Mouse (Mus musculus) heart, embryonic 11.5 days (tissue): ENCODE results near the gene Gm3417. TPM values are rescaled to one million over a fixed set of nuclear protein-coding genes. Genes with fewer than 3 reads are reported as not detected.
"Not testable (repeated sequence)": the region's sequence is repeated elsewhere in the genome, so short reads cannot be mapped to it uniquely, and the experiment has no call there.

Experiments used
- ATAC-seq: fragments of 200-750 bp; cut with Nextera tagmentation; replicated peaks from 2 replicates; pipeline ENCODE4 v1.8.0; 2017; ENCODE audit warnings: moderate library complexity; ENCODE audit not compliant: insufficient number of reproducible peaks, low FRiP score, low TSS enrichment
- H3K27ac ChIP-seq: fragments of 300-500 bp; sonication (generic); 2 replicates; pipeline ENCODE4 v1.5.1; 2014; ENCODE audit warnings: mild to moderate bottlenecking, low read depth, low read length
- H3K27me3 ChIP-seq: fragments of 300-500 bp; sonication (generic); 2 replicates; pipeline ENCODE4 v1.6.1; 2014; ENCODE audit warnings: mild to moderate bottlenecking, low read length, mixed read lengths; ENCODE audit not compliant: control insufficient read depth, insufficient read depth
- H3K36me3 ChIP-seq: fragments of 300-500 bp; sonication (generic); 2 replicates; pipeline ENCODE4 v1.6.1; 2014; ENCODE audit warnings: mild to moderate bottlenecking, low read length, moderate library complexity, mixed read lengths; ENCODE audit not compliant: control insufficient read depth, insufficient read depth
- H3K4me1 ChIP-seq: fragments of 300-500 bp; sonication (generic); 2 replicates; pipeline ENCODE4 v1.6.1; 2014; ENCODE audit warnings: low read length; ENCODE audit not compliant: control insufficient read depth, insufficient read depth
- H3K4me2 ChIP-seq: fragments of 300-500 bp; sonication (generic); 2 replicates; pipeline ENCODE4 v1.6.1; 2014; ENCODE audit warnings: mild to moderate bottlenecking, moderate library complexity
- H3K4me3 ChIP-seq: fragments of 300-500 bp; sonication (generic); 2 replicates; pipeline ENCODE4 v1.5.1; 2014; ENCODE audit warnings: low read depth, low read length
- H3K9ac ChIP-seq: fragments of 300-500 bp; sonication (generic); 2 replicates; pipeline ENCODE4 v1.6.1; 2014; ENCODE audit warnings: mild to moderate bottlenecking, low read depth, low read length, moderate library complexity
- H3K9me3 ChIP-seq: fragments of 300-500 bp; sonication (generic); replicated peaks from 2 replicates; pipeline ENCODE4 v1.6.1; 2016; ENCODE audit warnings: low read length; ENCODE audit not compliant: control insufficient read depth
- WGBS: fragments of 180-500 bp; shearing (Covaris S2); extraction: QIAGEN DNeasy Blood & Tissue Kit; methylation state at CpG from one replicate; pipeline ENCODE4 v1.1.7; 2014; ENCODE audit not compliant: insufficient replicate concordance; 5-methylcytosine and 5-hydroxymethylcytosine counted together
- polyA plus RNA-seq: library from polyadenylated mRNA; unstranded; fragments of >200 nt; fragmentation: Nextera tagmentation; extraction: Ambion mirVana; gene quantifications from 2 replicates; pipeline ENCODE4 v1.2.1, GENCODE M21; 2014

Gm3417 gene
- not detected in 2 replicates for polyA plus RNA-seq

DNA sequence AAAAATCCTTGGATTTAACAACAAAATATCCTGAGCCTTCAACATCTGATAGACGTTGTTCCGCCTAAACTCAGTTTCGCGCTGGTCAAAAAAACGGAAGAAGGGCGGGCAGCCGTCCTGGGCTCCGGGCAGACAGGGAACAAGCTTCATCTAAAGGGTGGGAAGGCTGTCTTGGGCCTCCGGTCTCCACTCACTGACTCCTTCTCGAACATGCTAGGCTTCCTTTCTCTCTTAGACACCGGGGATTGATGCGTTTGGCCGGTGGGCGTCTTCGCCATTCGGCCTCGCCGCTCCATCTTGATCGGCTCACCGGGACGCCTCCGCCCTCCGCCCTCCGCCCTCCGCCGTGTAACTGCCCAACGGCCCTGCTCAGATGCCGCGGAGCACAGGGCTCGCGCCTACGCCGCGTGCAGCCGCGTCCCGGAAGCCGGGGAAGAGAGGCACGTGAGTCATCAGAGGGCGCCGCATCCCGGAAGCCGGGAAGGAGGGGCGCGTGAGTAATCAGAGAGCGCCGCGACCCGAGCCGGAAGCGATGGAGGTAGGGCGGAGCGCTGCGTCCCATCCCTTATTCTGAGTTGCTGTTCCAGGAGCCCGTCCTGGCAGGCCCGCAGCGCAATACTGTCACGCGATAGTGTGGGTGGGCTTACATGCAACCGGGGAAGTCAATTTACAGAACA, at the start of gene Gm3417, which contains the start of gene 9030025P20Rik:
Gm3417 (minus strand) TSS at position 429 of the 677 bp plus-strand sequence.
9030025P20Rik (plus strand) TSS at position 107 of the 677 bp plus-strand sequence.
- H3K36me3 ChIP-seq, H3K4me2 ChIP-seq, H3K9me3 ChIP-seq, H3K27me3 ChIP-seq, H3K4me1 ChIP-seq, H3K27ac ChIP-seq, H3K9ac ChIP-seq, H3K4me3 ChIP-seq: not testable (repeated sequence)
- ATAC-seq: peak; percentile 97
- no CpG with 5 or more reads among the region's 60 CpGs for WGBS

DNA sequence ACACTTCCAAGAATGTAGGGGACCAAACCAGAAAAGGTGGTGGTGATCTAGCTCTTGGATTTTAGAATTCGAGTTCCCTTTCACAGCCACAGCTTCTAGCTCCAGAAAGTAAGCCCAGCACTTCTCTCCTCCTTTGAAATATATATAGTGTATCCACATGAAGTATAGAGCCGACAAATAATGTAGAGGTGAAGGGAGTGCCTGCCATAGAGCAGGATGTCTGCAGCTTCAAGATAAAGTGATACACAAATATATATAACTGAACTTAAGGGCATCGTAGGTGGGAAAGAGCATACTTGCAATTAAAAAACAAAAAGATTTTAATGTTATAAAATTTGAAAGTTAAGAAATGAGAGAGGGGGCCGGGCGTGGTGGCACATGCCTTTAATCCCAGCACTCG, 46.9 kb upstream of the Gm3417 start:
- no CpG with 5 or more reads among the region's 6 CpGs for WGBS
- H3K4me1 ChIP-seq, H3K36me3 ChIP-seq, H3K27ac ChIP-seq, H3K4me3 ChIP-seq, H3K9me3 ChIP-seq, ATAC-seq, H3K9ac ChIP-seq, H3K27me3 ChIP-seq, H3K4me2 ChIP-seq: not testable (repeated sequence)

- not testable (repeated sequence) for H3K4me1 ChIP-seq, H3K9me3 ChIP-seq, H3K9ac ChIP-seq, H3K4me3 ChIP-seq, H3K27me3 ChIP-seq, H3K27ac ChIP-seq, H3K4me2 ChIP-seq, H3K36me3 ChIP-seq
- peak; percentile 82 for ATAC-seq
- no CpG with 5 or more reads among the region's 48 CpGs for WGBS
Observed at GRCm38 (mm10) chr17:15024502-15025193, 46.1 kb upstream of the Gm3417 start.

- not testable (repeated sequence) for H3K4me2 ChIP-seq, H3K9me3 ChIP-seq, H3K36me3 ChIP-seq, H3K4me1 ChIP-seq, H3K4me3 ChIP-seq, H3K27me3 ChIP-seq, H3K27ac ChIP-seq, H3K9ac ChIP-seq
- ATAC-seq: peak; percentile 83
- no CpG with 5 or more reads among the region's 97 CpGs for WGBS
Observed at GRCm38 (mm10) chr17:15023878-15024492, 45.4 kb upstream of the Gm3417 start.

DNA sequence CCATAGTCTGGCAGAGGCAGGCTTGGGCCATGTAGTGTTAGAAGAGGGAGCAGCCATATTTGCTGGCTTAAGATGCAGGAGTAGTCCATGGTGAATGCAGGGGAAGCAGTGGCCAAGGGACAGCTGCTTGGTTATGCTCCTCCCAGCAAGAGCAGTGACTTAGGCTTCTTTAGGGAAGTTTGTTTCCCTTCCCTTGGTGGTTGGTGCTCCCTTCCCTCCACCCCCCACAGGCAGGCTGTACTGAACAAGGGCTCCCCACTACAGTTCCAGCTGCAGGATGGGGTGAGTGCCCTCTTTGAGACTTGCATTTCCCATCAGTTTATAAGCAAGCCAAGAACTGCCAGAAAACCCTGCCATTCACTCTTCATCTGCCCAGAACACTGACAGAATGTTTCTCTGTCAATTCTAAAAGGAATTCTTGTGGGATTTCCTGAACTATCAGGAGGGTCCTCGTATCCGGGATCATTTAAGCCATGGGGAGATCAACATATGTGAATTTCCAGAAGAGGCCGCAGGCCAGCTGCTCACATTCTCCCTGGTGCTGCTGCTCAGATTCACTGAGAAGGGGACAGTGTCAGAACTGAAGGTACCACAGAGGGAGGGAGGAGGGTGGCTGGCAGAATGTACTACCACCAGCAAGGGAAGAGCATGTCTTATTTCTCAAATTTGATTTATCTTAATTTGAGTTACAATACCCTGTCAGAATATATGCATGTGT, 43.1 kb upstream of the Gm3417 start:
- not testable (repeated sequence) for H3K4me1 ChIP-seq, H3K27ac ChIP-seq, H3K9me3 ChIP-seq, ATAC-seq, H3K36me3 ChIP-seq, H3K4me3 ChIP-seq, H3K27me3 ChIP-seq, H3K4me2 ChIP-seq, H3K9ac ChIP-seq
- WGBS: 96% methylated on average over 3 of the region's 3 CpGs

- not testable (repeated sequence) for H3K4me1 ChIP-seq, H3K4me2 ChIP-seq, H3K27me3 ChIP-seq, H3K9me3 ChIP-seq, H3K4me3 ChIP-seq, H3K27ac ChIP-seq, H3K36me3 ChIP-seq, H3K9ac ChIP-seq
- no CpG with 5 or more reads among the region's 60 CpGs for WGBS
- peak; percentile 96 for ATAC-seq
Observed at GRCm38 (mm10) chr17:15009706-15010413, 31.3 kb upstream of the Gm3417 start, which contains the start of gene Gm3435. TSS of gene Gm3435 (plus strand) at chr17:15010176.

DNA sequence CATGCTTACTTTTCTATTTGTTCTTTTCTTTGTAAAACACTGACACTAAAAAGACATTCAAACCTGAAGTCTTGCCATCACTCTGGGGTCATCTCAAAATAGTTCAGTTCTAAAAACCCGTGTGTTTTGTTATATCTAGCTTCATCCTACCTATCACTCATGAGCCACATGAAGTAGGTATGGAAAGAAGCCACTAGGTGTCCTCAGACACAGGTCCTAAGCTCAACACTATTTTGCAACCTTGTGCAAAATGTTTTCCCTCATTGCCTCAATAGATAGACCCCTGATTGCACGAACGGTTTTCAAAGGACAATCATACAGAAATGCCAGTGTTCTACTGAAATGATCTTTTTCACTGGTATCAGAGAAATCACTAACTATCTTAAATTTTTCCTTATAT, 30.5 kb upstream of the Gm3417 start:
- not testable (repeated sequence) for H3K27ac ChIP-seq, H3K4me3 ChIP-seq, H3K9me3 ChIP-seq, H3K36me3 ChIP-seq, H3K4me2 ChIP-seq, H3K4me1 ChIP-seq, H3K9ac ChIP-seq, H3K27me3 ChIP-seq
- 0 out of 2 replicates have a peak, but pooled peaks have one; percentile 34 for ATAC-seq
- WGBS: no CpG with 5 or more reads among the region's 3 CpGs

DNA sequence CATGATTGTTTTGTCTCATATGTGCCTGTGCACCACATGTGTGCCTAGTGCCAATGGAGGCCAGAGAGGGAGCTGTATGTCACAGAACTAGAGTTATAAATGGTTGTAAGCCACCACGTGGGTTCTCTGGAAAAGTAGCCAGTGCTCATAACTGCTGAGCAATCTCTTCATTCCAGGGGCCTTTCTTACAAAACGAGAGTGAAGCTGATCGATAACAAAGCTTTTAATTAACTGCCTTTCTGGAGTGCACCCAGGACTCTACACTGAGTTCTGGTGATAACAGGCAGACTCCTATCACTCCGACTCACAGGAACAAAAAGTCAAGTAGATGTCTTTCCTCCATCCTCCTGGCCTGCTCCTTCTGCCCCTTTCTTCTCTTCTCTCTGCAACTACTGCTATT, 21.5 kb upstream of the Gm3417 start:
- not testable (repeated sequence) for H3K4me1 ChIP-seq, H3K27ac ChIP-seq, H3K9me3 ChIP-seq, H3K36me3 ChIP-seq, H3K4me2 ChIP-seq, H3K4me3 ChIP-seq, ATAC-seq, H3K9ac ChIP-seq, H3K27me3 ChIP-seq
- no CpG with 5 or more reads among the region's 4 CpGs for WGBS
